Mouse (Mus musculus) CD8-positive naive resting alpha-beta T cell, adult 2 months (primary cell): Measurements from ENCODE around the gene Gm4312.
"Not testable (repeated sequence)": the region's sequence is repeated elsewhere in the genome, so short reads cannot be mapped to it uniquely, and the experiment has no call there.

Source experiments
- DNase-seq, 2 experiments: peaks; one replicate each; pipeline ENCODE4 v3.0.0; 2022; ENCODE audit warnings: low read depth in 2 of 2, low spot score in 2 of 2

The Gm4312 gene

GRCm38 (mm10) chr10:100382460-100382859 lies at the start of gene Gm4312:
Gene Gm4312, minus strand, starts transcription at chr10:100382560.
- DNase-seq: not testable (repeated sequence)

- DNase-seq: no peak
These were observed 45.2 kb upstream of the Gm4312 start for GRCm38 (mm10) chr10:100427592-100427991.

- no peak for DNase-seq
These were observed 33.2 kb upstream of the Gm4312 start for GRCm38 (mm10) chr10:100415566-100415965.

GRCm38 (mm10) chr10:100402301-100402700 lies 19.9 kb upstream of the Gm4312 start:
- DNase-seq: not testable (repeated sequence)

- DNase-seq: not testable (repeated sequence)
These were observed 21.3 kb downstream of the Gm4312 start, which contains the start of gene Gm4307 for GRCm38 (mm10) chr10:100361038-100361437. Gene Gm4307, plus strand, starts transcription at chr10:100361338.

GRCm38 (mm10) chr10:100356841-100357240 lies 25.5 kb downstream of the Gm4312 start:
- DNase-seq: peak in 1 of 2 experiments; percentile 4

GRCm38 (mm10) chr10:100350793-100351192 lies 31.6 kb downstream of the Gm4312 start, which contains the start of gene Gm4305:
Gene Gm4305, plus strand, starts transcription at chr10:100351093.
- not testable (repeated sequence) for DNase-seq

- DNase-seq: not testable (repeated sequence)
These were observed 36.7 kb downstream of the Gm4312 start, which contains the start of gene Gm4303 for GRCm38 (mm10) chr10:100345672-100346071. Gene Gm4303, plus strand, starts transcription at chr10:100345972.

- not testable (repeated sequence) for DNase-seq
These were observed 41.8 kb downstream of the Gm4312 start, which contains the start of gene Gm4302 for GRCm38 (mm10) chr10:100340536-100340935. Gene Gm4302, plus strand, starts transcription at chr10:100340836.

GRCm38 (mm10) chr10:100335376-100335775 lies 47.0 kb downstream of the Gm4312 start, which contains the start of gene Gm4301:
Gene Gm4301, plus strand, starts transcription at chr10:100335676.
- DNase-seq: not testable (repeated sequence)
